Mouse (Mus musculus): ENCODE data around the gene Adrb1.

- no peak for TF ChIP-seq POLR2A (IDR thresholded peaks at IDR 0.05; ENCODE audit: borderline replicate concordance, extremely low read depth, low read depth, low read length)
- no peak for TF ChIP-seq CTCF (IDR thresholded peaks at IDR 0.05; ENCODE audit: insufficient read depth, low read length)
Measured at GRCm38 (mm10) chr19:56688661-56689335, 33.2 kb upstream of the Adrb1 start.

All from lung, adult 2 months (tissue).